Mouse (Mus musculus) hindbrain, embryonic 12.5 days (tissue): ENCODE results near the gene Sugt1. TPM values are rescaled to one million over a fixed set of nuclear protein-coding genes. Genes with fewer than 3 reads are reported as not detected.

Experiments used
- ATAC-seq: fragments of 200-750 bp; cut with Nextera tagmentation; 2 replicates; pipeline ENCODE4 v1.8.0; 2017; ENCODE audit warnings: moderate TSS enrichment; ENCODE audit not compliant: low FRiP score
- H3K27ac ChIP-seq: fragments of 300-500 bp; sonication (generic); 2 replicates; pipeline ENCODE4 v1.5.1; 2016; ENCODE audit warnings: mild to moderate bottlenecking
- H3K27me3 ChIP-seq: fragments of 300-500 bp; sonication (generic); 2 replicates; pipeline ENCODE4 v1.6.1; 2016; ENCODE audit warnings: mild to moderate bottlenecking
- H3K36me3 ChIP-seq: fragments of 300-500 bp; sonication (generic); 2 replicates; pipeline ENCODE4 v1.6.1; 2016; ENCODE audit warnings: mild to moderate bottlenecking
- H3K4me1 ChIP-seq: fragments of 300-500 bp; sonication (generic); 2 replicates; pipeline ENCODE4 v1.6.1; 2016
- H3K4me2 ChIP-seq: fragments of 300-500 bp; sonication (generic); replicated peaks from 2 replicates; pipeline ENCODE4 v1.6.1; 2016; ENCODE audit warnings: mild to moderate bottlenecking
- H3K4me3 ChIP-seq: fragments of 300-500 bp; sonication (generic); 2 replicates; pipeline ENCODE4 v1.5.1; 2016; ENCODE audit warnings: mild to moderate bottlenecking
- H3K9ac ChIP-seq: fragments of 300-500 bp; sonication (generic); 2 replicates; pipeline ENCODE4 v1.6.1; 2016; ENCODE audit warnings: mild to moderate bottlenecking, moderate library complexity
- H3K9me3 ChIP-seq: fragments of 300-500 bp; sonication (generic); replicated peaks from 2 replicates; pipeline ENCODE4 v1.6.1; 2016; ENCODE audit warnings: mild to moderate bottlenecking
- WGBS: fragments of 180-500 bp; shearing (Covaris S2); methylation state at CpG from one replicate; pipeline ENCODE4 v1.1.7; 2016; 5-methylcytosine and 5-hydroxymethylcytosine counted together
- polyA plus RNA-seq: library from polyadenylated mRNA; unstranded; fragments of >200 nt; fragmentation: Nextera tagmentation; extraction: Ambion mirVana; gene quantifications from 2 replicates; pipeline ENCODE4 v1.2.1, GENCODE M21; 2016

Sugt1 gene
- 128 and 133 TPM in 2 replicates for polyA plus RNA-seq

DNA sequence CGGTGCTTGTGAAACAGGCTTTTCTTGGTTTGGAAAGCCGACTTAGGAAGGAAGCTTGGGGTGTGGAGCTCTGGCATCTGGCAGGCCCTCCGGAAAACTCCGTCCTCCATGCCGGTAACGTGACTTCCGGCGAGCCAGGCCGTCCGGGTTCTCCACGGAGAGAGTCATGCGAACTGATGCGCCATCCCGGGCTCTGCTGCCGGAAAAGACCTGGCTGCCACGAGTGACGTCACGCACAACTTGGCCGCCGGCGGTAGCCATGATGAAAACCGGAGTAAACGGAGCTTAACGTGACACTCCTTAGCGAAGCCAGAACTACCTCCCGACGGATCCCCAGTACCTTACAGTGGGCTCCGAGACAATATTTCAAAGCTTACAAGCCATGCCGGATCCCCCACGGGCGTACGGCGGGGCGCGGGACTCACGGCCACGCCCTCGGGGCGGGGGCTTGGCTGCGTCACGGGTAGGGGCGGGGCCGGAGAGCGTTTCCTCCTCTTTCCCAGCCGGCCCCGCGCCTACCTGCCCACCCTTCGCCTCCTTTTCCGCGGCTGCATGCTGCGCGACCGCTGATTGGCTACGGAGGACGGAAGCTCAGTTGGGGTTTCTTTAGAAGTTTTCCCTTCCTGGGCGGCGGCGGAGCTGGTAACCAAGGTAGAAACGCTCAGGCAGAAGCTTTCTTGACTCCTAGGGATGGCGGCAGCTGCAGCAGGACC lies at the start of gene Sugt1:
Gene Sugt1 (plus strand): TSS at position 553 of the 713 bp plus-strand sequence.
- under 1% methylated on average over 60 of the region's 60 CpGs for WGBS
- Histone ChIP-seq H3K36me3 (no peaks in the 10 kb centered on the region), H3K27ac (peak within 1 kb of the TSS; percentile 95), H3K9me3 (no peaks in the 10 kb centered on the region), H3K4me1 (peaks cover 21% of the 10 kb centered on the region), H3K27me3 (no peaks in the 10 kb centered on the region), H3K4me3 (peak within 1 kb of the TSS; percentile 65), H3K9ac (peak within 1 kb of the TSS; percentile 75), H3K4me2 (peak within 1 kb of the TSS; percentile 85)
- ATAC-seq: peak; percentile 99

GRCm38 (mm10) chr14:79537921-79538320 lies 49.6 kb upstream of the Sugt1 start:
- no peaks in the 10 kb centered on the region for H3K4me1 ChIP-seq
- H3K36me3 ChIP-seq: no peaks in the 10 kb centered on the region
- no peaks in the 10 kb centered on the region for H3K9me3 ChIP-seq
- no peak for ATAC-seq
- no peak overlapping the region for H3K27ac ChIP-seq
- no peaks in the 10 kb centered on the region for H3K27me3 ChIP-seq
- no peak overlapping the region for H3K4me3 ChIP-seq
- H3K4me2 ChIP-seq: no peak overlapping the region
- no peak overlapping the region for H3K9ac ChIP-seq

GRCm38 (mm10) chr14:79541606-79542005 lies 45.9 kb upstream of the Sugt1 start:
- Histone ChIP-seq H3K9me3 (no peaks in the 10 kb centered on the region), H3K36me3 (no peaks in the 10 kb centered on the region), H3K4me2 (no peak overlapping the region), H3K9ac (no peak overlapping the region), H3K27me3 (no peaks in the 10 kb centered on the region), H3K4me1 (no peaks in the 10 kb centered on the region), H3K27ac (no peak overlapping the region), H3K4me3 (no peak overlapping the region)
- ATAC-seq: no peak

- WGBS: 79% methylated on average over 7 of the region's 7 CpGs
- H3K27ac ChIP-seq: no peak overlapping the region
- H3K9me3 ChIP-seq: no peaks in the 10 kb centered on the region
- no peak overlapping the region for H3K4me3 ChIP-seq
- no peak overlapping the region for H3K4me2 ChIP-seq
- H3K27me3 ChIP-seq: no peaks in the 10 kb centered on the region
- H3K4me1 ChIP-seq: no peaks in the 10 kb centered on the region
- no peak for ATAC-seq
- no peak overlapping the region for H3K9ac ChIP-seq
- no peaks in the 10 kb centered on the region for H3K36me3 ChIP-seq
These were observed 38.1 kb upstream of the Sugt1 start for GRCm38 (mm10) chr14:79549343-79549742.

GRCm38 (mm10) chr14:79551929-79552328 lies 35.6 kb upstream of the Sugt1 start:
- no peaks in the 10 kb centered on the region for H3K4me1 ChIP-seq
- no peak overlapping the region for H3K4me2 ChIP-seq
- H3K9ac ChIP-seq: no peak overlapping the region
- 95% methylated on average over 2 of the region's 2 CpGs for WGBS
- no peak overlapping the region for H3K27ac ChIP-seq
- no peaks in the 10 kb centered on the region for H3K27me3 ChIP-seq
- no peaks in the 10 kb centered on the region for H3K36me3 ChIP-seq
- no peak overlapping the region for H3K4me3 ChIP-seq
- ATAC-seq: no peak
- no peaks in the 10 kb centered on the region for H3K9me3 ChIP-seq

GRCm38 (mm10) chr14:79552854-79553253 lies 34.6 kb upstream of the Sugt1 start:
- Histone ChIP-seq H3K9ac (no peak overlapping the region), H3K4me3 (no peak overlapping the region), H3K36me3 (no peaks in the 10 kb centered on the region), H3K27ac (no peak overlapping the region), H3K27me3 (no peaks in the 10 kb centered on the region), H3K4me2 (no peak overlapping the region), H3K4me1 (no peaks in the 10 kb centered on the region), H3K9me3 (no peaks in the 10 kb centered on the region)
- no peak for ATAC-seq
- WGBS: 85% methylated on average over 1 of the region's 1 CpGs

GRCm38 (mm10) chr14:79557796-79558195 lies 29.7 kb upstream of the Sugt1 start:
- H3K27ac ChIP-seq: no peak overlapping the region
- H3K4me3 ChIP-seq: no peak overlapping the region
- WGBS: 86% methylated on average over 1 of the region's 1 CpGs
- no peaks in the 10 kb centered on the region for H3K27me3 ChIP-seq
- no peaks in the 10 kb centered on the region for H3K36me3 ChIP-seq
- H3K4me1 ChIP-seq: no peaks in the 10 kb centered on the region
- no peaks in the 10 kb centered on the region for H3K9me3 ChIP-seq
- ATAC-seq: no peak
- no peak overlapping the region for H3K4me2 ChIP-seq
- no peak overlapping the region for H3K9ac ChIP-seq

- ATAC-seq: no peak
These were observed 24.7 kb upstream of the Sugt1 start for GRCm38 (mm10) chr14:79562745-79563144.

DNA sequence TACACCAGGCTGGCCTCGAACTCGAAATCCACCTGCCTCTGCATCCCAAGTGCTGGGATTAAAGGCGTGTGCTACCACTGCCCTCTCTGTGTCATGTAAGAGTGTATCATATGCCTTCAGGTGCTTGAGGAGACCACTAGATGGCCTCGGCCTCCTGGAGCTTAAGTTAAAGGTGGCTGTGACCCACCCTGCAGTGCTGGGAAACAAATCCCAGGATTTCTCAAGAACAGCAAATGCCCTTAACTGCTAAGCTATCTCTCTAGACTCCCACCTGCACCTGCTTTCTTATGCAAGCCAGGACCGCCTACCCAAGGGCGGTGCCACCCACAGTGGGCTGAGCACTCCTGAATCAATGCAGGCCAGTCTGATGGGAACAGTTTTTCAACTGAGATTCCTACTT lies 22.7 kb upstream of the Sugt1 start:
- Histone ChIP-seq H3K27ac (no peak overlapping the region), H3K9ac (no peak overlapping the region), H3K4me3 (no peak overlapping the region), H3K9me3 (no peaks in the 10 kb centered on the region), H3K4me2 (no peak overlapping the region), H3K36me3 (no peaks in the 10 kb centered on the region), H3K27me3 (no peaks in the 10 kb centered on the region), H3K4me1 (no peaks in the 10 kb centered on the region)
- WGBS: 65% methylated on average over 6 of the region's 6 CpGs
- no peak for ATAC-seq

More at GRCm38 (mm10) chr14:79562745-79563144, 24.7 kb upstream of the Sugt1 start:
- H3K9ac ChIP-seq: no peak overlapping the region
- no peaks in the 10 kb centered on the region for H3K9me3 ChIP-seq
- H3K4me2 ChIP-seq: no peak overlapping the region
- no peaks in the 10 kb centered on the region for H3K4me1 ChIP-seq
- H3K4me3 ChIP-seq: no peak overlapping the region
- WGBS: 25% methylated on average over 5 of the region's 5 CpGs
- H3K36me3 ChIP-seq: no peaks in the 10 kb centered on the region
- H3K27me3 ChIP-seq: no peaks in the 10 kb centered on the region
- no peak overlapping the region for H3K27ac ChIP-seq

DNA sequence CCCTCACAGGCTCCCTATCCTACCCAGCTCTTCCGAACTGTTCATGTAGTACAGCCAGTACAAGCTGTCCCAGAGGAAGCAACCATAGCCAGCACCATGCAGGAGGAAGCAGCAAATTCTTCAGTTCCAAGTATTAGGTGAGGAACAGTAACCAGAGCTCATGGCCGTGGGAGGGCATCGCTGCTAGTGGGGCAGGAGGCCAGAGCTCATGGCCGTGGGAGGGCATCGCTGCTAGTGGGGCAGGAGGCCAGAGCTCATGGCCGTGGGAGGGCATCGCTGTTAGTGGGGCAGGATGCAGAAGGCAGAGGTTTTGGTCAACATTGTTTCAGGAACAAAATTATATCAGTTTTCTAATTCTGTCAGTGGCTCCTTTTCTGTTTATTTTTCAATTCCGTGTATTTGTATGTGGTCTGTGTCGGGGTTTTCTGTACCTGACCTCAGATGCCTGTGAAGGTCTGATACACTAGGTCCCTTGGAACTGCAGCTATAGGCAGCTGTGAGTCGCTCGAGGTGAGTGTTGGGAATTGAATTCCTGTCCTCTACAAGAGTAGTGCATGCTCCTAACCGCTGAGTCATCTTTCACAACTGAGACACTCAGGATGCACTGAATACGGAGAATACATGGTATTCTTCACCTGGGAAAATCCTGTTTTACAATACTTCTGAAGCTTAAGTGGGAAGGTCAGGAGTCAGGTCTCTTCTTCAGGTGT lies 13.9 kb upstream of the Sugt1 start:
- Histone ChIP-seq H3K4me1 (no peaks in the 10 kb centered on the region), H3K9ac (no peak overlapping the region), H3K27ac (no peak overlapping the region), H3K4me3 (no peak overlapping the region), H3K27me3 (no peaks in the 10 kb centered on the region), H3K4me2 (no peak overlapping the region), H3K36me3 (no peaks in the 10 kb centered on the region), H3K9me3 (no peaks in the 10 kb centered on the region)
- WGBS: 91% methylated on average over 13 of the region's 13 CpGs
- ATAC-seq: no peak

DNA sequence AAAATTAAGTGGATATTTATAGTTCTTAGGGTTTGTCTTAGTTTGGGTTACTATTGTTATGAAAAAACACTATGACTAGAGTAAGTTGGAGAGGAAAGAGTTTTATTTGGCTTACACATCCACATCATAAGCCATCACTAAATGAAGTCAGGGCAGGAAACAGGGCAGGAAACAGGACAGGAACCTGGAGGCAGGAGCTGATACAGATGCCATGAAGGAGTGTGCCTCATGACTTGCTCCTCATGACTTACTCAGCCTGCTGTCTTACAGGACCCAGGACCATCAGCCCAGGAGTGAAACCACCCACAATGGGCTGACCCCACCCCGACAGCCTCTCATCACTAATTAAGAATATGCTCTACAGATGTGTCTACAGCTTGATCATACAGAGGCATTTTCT lies 13.1 kb upstream of the Sugt1 start:
- no peak overlapping the region for H3K9ac ChIP-seq
- no peak overlapping the region for H3K4me3 ChIP-seq
- no peaks in the 10 kb centered on the region for H3K9me3 ChIP-seq
- no peaks in the 10 kb centered on the region for H3K27me3 ChIP-seq
- no peaks in the 10 kb centered on the region for H3K4me1 ChIP-seq
- H3K27ac ChIP-seq: no peak overlapping the region
- WGBS: 88% methylated on average over 1 of the region's 1 CpGs
- no peak for ATAC-seq
- H3K4me2 ChIP-seq: no peak overlapping the region
- no peaks in the 10 kb centered on the region for H3K36me3 ChIP-seq

- no peak overlapping the region for H3K9ac ChIP-seq
- H3K36me3 ChIP-seq: 0 out of 2 replicates have a peak, but pooled peaks cover 3% of the 10 kb centered on the region
- ATAC-seq: no peak
- no peak overlapping the region for H3K4me3 ChIP-seq
- no peaks in the 10 kb centered on the region for H3K9me3 ChIP-seq
- no peak overlapping the region for H3K4me2 ChIP-seq
- 87% methylated on average over 5 of the region's 5 CpGs for WGBS
- no peak overlapping the region for H3K27ac ChIP-seq
- H3K4me1 ChIP-seq: peaks cover 9% of the 10 kb centered on the region
- no peaks in the 10 kb centered on the region for H3K27me3 ChIP-seq
These were observed 3.8 kb upstream of the Sugt1 start for GRCm38 (mm10) chr14:79583526-79584245.
